Comparison of ENCODE assay signal across 26 mouse cellular contexts in the genomic region with DNA sequence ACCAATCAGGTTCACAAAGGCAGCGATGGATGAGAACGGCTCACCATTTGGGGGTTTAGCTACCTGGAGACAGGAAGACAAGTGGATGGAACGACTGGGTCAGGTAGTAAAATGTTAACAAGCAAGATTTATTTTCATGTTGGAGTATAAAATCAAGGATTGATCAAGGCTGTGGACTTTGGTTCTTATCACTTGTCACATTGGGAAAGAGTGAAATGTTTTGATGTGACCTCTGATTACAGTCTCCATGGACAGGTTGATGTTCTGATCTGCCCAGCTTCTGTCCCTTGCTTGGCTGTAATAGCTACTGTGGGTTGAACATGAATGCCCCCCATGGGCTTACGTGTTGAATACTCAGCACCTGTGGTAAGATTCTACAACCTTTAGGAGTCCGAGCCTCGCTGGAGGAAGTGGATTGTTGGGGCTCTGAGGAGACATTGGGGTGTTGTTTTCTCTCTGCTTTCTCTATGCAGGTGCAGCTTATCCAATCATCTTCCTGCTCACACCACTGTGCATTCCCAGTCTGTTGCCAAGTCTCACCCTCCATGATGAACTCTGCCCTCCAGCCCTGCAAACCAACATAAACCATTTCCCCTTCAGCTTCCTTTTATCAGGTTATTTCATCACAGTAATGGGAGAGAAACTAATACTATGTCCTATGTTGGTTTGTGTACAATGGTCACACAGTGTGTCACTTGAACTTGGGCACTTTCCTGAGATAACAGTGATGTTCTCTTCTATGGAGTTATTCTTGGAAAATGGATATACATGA. TPM values are rescaled to one million over a fixed set of nuclear protein-coding genes. Genes with fewer than 3 reads are reported as not detected.
"Had no signal": no experiment of that assay in that cellular context is flagged by ENCODE, and none has a peak within 500 bp of the region (broad histone marks: within the 10 kb centered on the region; RNA-seq: fewer than 3 reads in every experiment).

No protein-coding gene starts in this region.

- H3K27me3 ChIP-seq: kidney, embryonic 15.5 days; limb, embryonic 13.5 days; liver, embryonic 15.5 days; megakaryocyte, embryonic 14.5 days; stomach, embryonic 15.5 days had no signal

- H3K9ac ChIP-seq: kidney, embryonic 15.5 days; limb, embryonic 13.5 days; liver, embryonic 15.5 days; stomach, embryonic 15.5 days had no signal

- DNase-seq: kidney, adult 11 months; kidney, adult 8-10 months; kidney, postnatal 10 days; kidney, postnatal 36 days; layer of hippocampus, postnatal 36 days; liver; lung, adult 2 months; lung, postnatal 14 days; lung, postnatal 4 days; midbrain, embryonic 14.5 days; right cerebral cortex, postnatal 4 days; spleen, adult 18-20 months; thymus, postnatal 25 days had no signal

- H3K4me1 ChIP-seq: kidney, embryonic 15.5 days; limb, embryonic 13.5 days; liver, embryonic 15.5 days; megakaryocyte, embryonic 14.5 days; midbrain, embryonic 10.5 days; stomach, embryonic 15.5 days had no signal

- H3K27ac ChIP-seq: kidney, embryonic 15.5 days; left cerebral cortex, adult 2 months; limb, embryonic 10.5 days; limb, embryonic 13.5 days; liver, embryonic 15.5 days; midbrain, embryonic 10.5 days; stomach, embryonic 15.5 days had no signal

- H3K36me3 ChIP-seq: kidney, embryonic 15.5 days; limb, embryonic 10.5 days; limb, embryonic 13.5 days; liver, embryonic 15.5 days; midbrain, embryonic 10.5 days; stomach, embryonic 15.5 days had no signal

- H3K4me2 ChIP-seq: kidney, embryonic 15.5 days; limb, embryonic 13.5 days; liver, embryonic 15.5 days; stomach, embryonic 15.5 days had no signal

- H3K9me3 ChIP-seq: kidney, embryonic 15.5 days; limb, embryonic 10.5 days; limb, embryonic 13.5 days; liver, embryonic 15.5 days; midbrain, embryonic 10.5 days; stomach, embryonic 15.5 days had no signal

- H3K4me3 ChIP-seq: kidney, embryonic 15.5 days; left cerebral cortex, adult 2 months; limb, embryonic 10.5 days; limb, embryonic 13.5 days; liver, embryonic 15.5 days; megakaryocyte, embryonic 14.5 days; midbrain, embryonic 10.5 days; stomach, embryonic 15.5 days had no signal

RNA-seq across cellular contexts. Expression of a gene that starts 1.2 kb away (rescaled TPM):
- total RNA-seq: layer of hippocampus, adult 8-10 months; layer of hippocampus, postnatal 10 days; layer of hippocampus, postnatal 36 days had no signal
- polyA plus RNA-seq: kidney, embryonic 15.5 days; limb, embryonic 10.5 days; limb, embryonic 13.5 days; liver, embryonic 15.5 days; lung, embryonic 16.5 days; midbrain, embryonic 10.5 days; neural tube, embryonic 11.5 days; neural tube, embryonic 14.5 days; stomach, embryonic 15.5 days had no signal
